Mouse (Mus musculus): ENCODE results near the gene Gm9573. TPM values are rescaled to one million over a fixed set of nuclear protein-coding genes. Genes with fewer than 3 reads are reported as not detected.

Gm9573 gene
- not detected in 4 replicates for total RNA-seq (2023; ENCODE audit: inconsistent age)

GRCm38 (mm10) chr17:35626537-35626936 lies at the start of gene Gm9573:
TSS of gene Gm9573 (minus strand) at chr17:35626637.

GRCm38 (mm10) chr17:35673416-35674035 lies 47.1 kb upstream of the Gm9573 start, which contains the start of gene Gtf2h4:
TSS of gene Gtf2h4 (minus strand) at chr17:35673739.

GRCm38 (mm10) chr17:35667334-35668065 lies 41.1 kb upstream of the Gm9573 start, which contains the start of gene Vars2:
TSS of gene Vars2 (minus strand) at chr17:35667592.

GRCm38 (mm10) chr17:35643609-35644236 lies 17.3 kb upstream of the Gm9573 start, which contains the start of gene Mucl3:
TSS of gene Mucl3 (minus strand) at chr17:35643695.

DNA sequence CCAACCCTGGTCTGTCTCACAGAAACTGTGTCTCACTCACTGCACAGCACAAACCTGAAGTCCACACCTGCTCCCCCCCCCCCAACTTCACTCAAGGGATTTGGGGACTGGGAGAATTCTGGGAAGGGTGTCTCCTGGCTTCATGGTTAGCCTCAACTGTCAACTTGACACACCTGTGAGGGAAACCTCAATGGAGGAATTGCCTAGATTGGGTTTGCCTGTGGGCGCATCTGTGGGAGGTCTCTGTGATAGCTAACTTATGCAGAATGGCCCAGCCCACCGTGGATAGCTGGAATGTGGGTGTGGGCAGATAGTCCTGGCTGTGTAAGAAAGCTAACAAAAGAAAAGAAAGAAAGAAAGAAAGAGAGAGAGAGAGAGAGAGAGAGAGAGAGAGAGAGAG lies 25.2 kb downstream of the Gm9573 start, which contains the start of gene Sfta2:
TSS of gene Sfta2 (plus strand) at position 301 of the 400 bp plus-strand sequence.

Other genes with a start within 250 kb of the Gm9573 start
- gene H2-Q4, start 247.0 kb downstream of the Gm9573 start, total RNA-seq (2023; ENCODE audit: inconsistent age) = 342 to 364 TPM (median 361 TPM) in 4 replicates
- 271 to 340 TPM (median 322 TPM) in 4 replicates for gene H2-Q6, start 201.8 kb downstream of the Gm9573 start, total RNA-seq (2023; ENCODE audit: inconsistent age)
- 154 to 200 TPM (median 183 TPM) in 4 replicates for gene H2-Q7, start 187.5 kb downstream of the Gm9573 start, total RNA-seq (2023; ENCODE audit: inconsistent age)
- 55.8 to 66.3 TPM (median 64.4 TPM) in 4 replicates for gene H2-Q10, start 156.5 kb downstream of the Gm9573 start, total RNA-seq (2023; ENCODE audit: inconsistent age)
- gene Pou5f1, start 120.6 kb downstream of the Gm9573 start, total RNA-seq (2023; ENCODE audit: inconsistent age) = 0.63 to 0.74 TPM (median 0.67 TPM) in 3 of 4 replicates, not detected in the other
- gene Tcf19, start 109.8 kb downstream of the Gm9573 start, total RNA-seq (2023; ENCODE audit: inconsistent age) = 4.8 to 6.8 TPM (median 5.4 TPM) in 4 replicates
- 11.5 to 19.0 TPM (median 13.4 TPM) in 4 replicates for gene Cchcr1, start 109.5 kb downstream of the Gm9573 start, total RNA-seq (2023; ENCODE audit: inconsistent age)
- gene Psors1c2, start 93.4 kb downstream of the Gm9573 start, total RNA-seq (2023; ENCODE audit: inconsistent age) = not detected in 4 replicates
- not detected in 4 replicates for gene Cdsn, start 74.5 kb downstream of the Gm9573 start, total RNA-seq (2023; ENCODE audit: inconsistent age)
- not detected in 4 replicates for gene 2300002M23Rik, start 59.2 kb downstream of the Gm9573 start, total RNA-seq (2023; ENCODE audit: inconsistent age)
- gene Sfta2, start 25.1 kb downstream of the Gm9573 start, total RNA-seq (2023; ENCODE audit: inconsistent age) = not detected in 4 replicates
- gene Mucl3, start 17.1 kb upstream of the Gm9573 start, total RNA-seq (2023; ENCODE audit: inconsistent age) = not detected in 4 replicates
- 43.2 to 67.6 TPM (median 49.8 TPM) in 4 replicates for gene Vars2, start 41.0 kb upstream of the Gm9573 start, total RNA-seq (2023; ENCODE audit: inconsistent age)
- gene Gtf2h4, start 47.1 kb upstream of the Gm9573 start, total RNA-seq (2023; ENCODE audit: inconsistent age) = 17.9 to 21.2 TPM (median 19.8 TPM) in 4 replicates
- gene Ddr1, start 78.0 kb upstream of the Gm9573 start, total RNA-seq (2023; ENCODE audit: inconsistent age) = not detected in 4 replicates
- gene Ier3, start 195.0 kb upstream of the Gm9573 start, total RNA-seq (2023; ENCODE audit: inconsistent age) = 0.63 to 0.99 TPM (median 0.78 TPM) in 3 of 4 replicates, not detected in the other
- gene Flot1, start 196.6 kb upstream of the Gm9573 start, total RNA-seq (2023; ENCODE audit: inconsistent age) = 16.0 to 20.9 TPM (median 18.6 TPM) in 4 replicates
- 262 to 275 TPM (median 274 TPM) in 4 replicates for gene Tubb5, start 211.7 kb upstream of the Gm9573 start, total RNA-seq (2023; ENCODE audit: inconsistent age)
- gene Mdc1, start 214.9 kb upstream of the Gm9573 start, total RNA-seq (2023; ENCODE audit: inconsistent age) = 71.4 to 86.6 TPM (median 79.7 TPM) in 4 replicates
- gene Nrm, start 234.7 kb upstream of the Gm9573 start, total RNA-seq (2023; ENCODE audit: inconsistent age) = 80.2 to 95.7 TPM (median 86.5 TPM) in 4 replicates
- gene Ppp1r18, start 239.0 kb upstream of the Gm9573 start, total RNA-seq (2023; ENCODE audit: inconsistent age) = 209 to 233 TPM (median 217 TPM) in 4 replicates

Measured in B cell, adult (primary cell).